20 mouse cellular contexts compared by ENCODE assay signal in the genomic region with DNA sequence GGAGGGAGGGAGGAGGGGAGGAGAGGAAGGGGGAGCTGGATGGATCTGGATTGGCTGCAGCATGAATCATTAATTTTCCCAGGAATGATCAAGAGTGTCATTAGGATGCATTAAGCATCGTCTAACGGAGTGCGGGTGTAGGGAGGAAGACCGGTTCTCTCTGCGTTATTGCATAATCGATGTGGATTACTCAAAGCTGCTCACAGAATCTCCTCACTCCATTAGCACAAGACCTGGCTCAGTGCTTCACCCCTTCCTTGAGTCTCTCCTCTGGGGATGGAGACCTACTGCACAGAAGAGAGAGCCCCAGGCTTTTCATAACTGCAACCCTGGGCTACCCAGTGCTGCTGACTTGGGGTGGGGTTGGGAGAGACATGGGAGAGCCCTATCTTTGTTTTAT.
A peak's percentile ranks its signal among the peaks of the same experiment; 100 is the strongest.
DNase-seq lines count a peak whose midpoint lies in the region; ATAC-seq and TF ChIP-seq lines count a peak whose summit lies in the region.
"Had no signal": no experiment of that assay in that cellular context is flagged by ENCODE, and none has a peak within 500 bp of the region (broad histone marks: within the 10 kb centered on the region; RNA-seq: fewer than 3 reads in every experiment).

No protein-coding gene starts in this region.

- no peak for DNase-seq in embryonic facial prominence, embryonic 10.5 days (ENCODE audit: low spot score)
- no peak for DNase-seq in midbrain, embryonic 11.5 days (ENCODE audit: low spot score, missing footprints)
- no peak for DNase-seq in midbrain, embryonic 10.5 days (ENCODE audit: low spot score)
- peak; percentile 42 for DNase-seq in midbrain, embryonic 14.5 days
- DNase-seq in kidney, adult 2 months, result no peak
- no peak for DNase-seq in thymus, postnatal 36 days
- DNase-seq: cerebellum, postnatal 25 days; left cerebral cortex, postnatal 4 days; liver, embryonic 13.5 days had no signal

- no peaks in the 10 kb centered on the region for H3K36me3 ChIP-seq in embryonic facial prominence, embryonic 12.5 days
- no peaks in the 10 kb centered on the region for H3K36me3 ChIP-seq in embryonic facial prominence, embryonic 10.5 days (replicated peaks)
- H3K36me3 ChIP-seq in midbrain, embryonic 11.5 days (ENCODE audit: control insufficient read depth, insufficient read depth, low read length), result no peaks in the 10 kb centered on the region
- H3K36me3 ChIP-seq in midbrain, embryonic 10.5 days, result no peaks in the 10 kb centered on the region
- H3K36me3 ChIP-seq in midbrain, embryonic 14.5 days (ENCODE audit: control insufficient read depth, insufficient read depth, low read length), result no peaks in the 10 kb centered on the region
- H3K36me3 ChIP-seq in neural tube, embryonic 14.5 days (ENCODE audit: control insufficient read depth, insufficient read depth, low read length), result no peaks in the 10 kb centered on the region
- no peaks in the 10 kb centered on the region for H3K36me3 ChIP-seq in kidney, adult 2 months (ENCODE audit: control insufficient read depth, insufficient read depth, low read length)
- H3K36me3 ChIP-seq: G1E; heart, embryonic 12.5 days; liver, embryonic 13.5 days; lung, embryonic 15.5 days had no signal

- H3K4me1 ChIP-seq in embryonic facial prominence, embryonic 12.5 days, result no peaks in the 10 kb centered on the region
- H3K4me1 ChIP-seq in embryonic facial prominence, embryonic 10.5 days, result peaks cover 10% of the 10 kb centered on the region; the same call in 1 of the 2 replicates
- no peaks in the 10 kb centered on the region for H3K4me1 ChIP-seq in midbrain, embryonic 11.5 days (ENCODE audit: control insufficient read depth, insufficient read depth, low read length)
- no peaks in the 10 kb centered on the region for H3K4me1 ChIP-seq in midbrain, embryonic 10.5 days
- no peaks in the 10 kb centered on the region for H3K4me1 ChIP-seq in midbrain, embryonic 14.5 days (ENCODE audit: control insufficient read depth, insufficient read depth, low read length)
- peaks cover 9% of the 10 kb centered on the region; the same call in 1 of the 2 replicates for H3K4me1 ChIP-seq in neural tube, embryonic 14.5 days (ENCODE audit: control insufficient read depth, insufficient read depth, low read length)
- no peaks in the 10 kb centered on the region for H3K4me1 ChIP-seq in kidney, adult 2 months (ENCODE audit: control insufficient read depth, insufficient read depth, low read length)
- H3K4me1 ChIP-seq: heart, embryonic 12.5 days; liver, embryonic 13.5 days; lung, embryonic 15.5 days had no signal

- no peak overlapping the region for H3K27ac ChIP-seq in embryonic facial prominence, embryonic 12.5 days
- H3K27ac ChIP-seq in embryonic facial prominence, embryonic 10.5 days (replicated peaks), result no peak overlapping the region
- H3K27ac ChIP-seq in midbrain, embryonic 11.5 days (ENCODE audit: low read depth, low read length), result no peak overlapping the region
- no peak overlapping the region for H3K27ac ChIP-seq in midbrain, embryonic 10.5 days (replicated peaks)
- no peak overlapping the region for H3K27ac ChIP-seq in midbrain, embryonic 14.5 days (replicated peaks; ENCODE audit: low read depth, low read length)
- peak overlapping the region; percentile 24; the same call in 1 of the 2 replicates for H3K27ac ChIP-seq in neural tube, embryonic 14.5 days (ENCODE audit: low read depth, low read length)
- H3K27ac ChIP-seq in kidney, adult 2 months (ENCODE audit: insufficient read depth, low read depth, low read length), result no peak overlapping the region
- H3K27ac ChIP-seq: kidney, postnatal 0 days; layer of hippocampus, adult 2 months; liver, embryonic 13.5 days; lung, embryonic 15.5 days; macrophage had no signal

- no peak for TF ChIP-seq CTCF in kidney, adult 2 months (conservative IDR thresholded peaks at IDR 0.05; ENCODE audit: insufficient read depth, insufficient read length, low read depth, low read length)

- TF ChIP-seq POLR2A in kidney, adult 2 months (IDR thresholded peaks at IDR 0.05; ENCODE audit: low read depth, low read length), result no peak

- H3K4me3 ChIP-seq in embryonic facial prominence, embryonic 12.5 days, result no peak overlapping the region
- no peak overlapping the region for H3K4me3 ChIP-seq in embryonic facial prominence, embryonic 10.5 days
- H3K4me3 ChIP-seq in midbrain, embryonic 11.5 days (ENCODE audit: low read depth, low read length), result no peak overlapping the region
- H3K4me3 ChIP-seq in midbrain, embryonic 10.5 days, result no peak overlapping the region
- H3K4me3 ChIP-seq in midbrain, embryonic 14.5 days (replicated peaks; ENCODE audit: low read depth, low read length), result no peak overlapping the region
- H3K4me3 ChIP-seq in neural tube, embryonic 14.5 days (ENCODE audit: low read depth, low read length), result no peak overlapping the region
- no peak overlapping the region for H3K4me3 ChIP-seq in kidney, adult 2 months (ENCODE audit: insufficient read depth, low read depth, low read length)
- H3K4me3 ChIP-seq: erythroblast, embryonic 14.5 days; heart, embryonic 12.5 days; layer of hippocampus, adult 2 months; liver, embryonic 13.5 days; lung, embryonic 15.5 days had no signal

- no peak overlapping the region for H3K4me2 ChIP-seq in embryonic facial prominence, embryonic 12.5 days (replicated peaks)
- H3K4me2 ChIP-seq in midbrain, embryonic 11.5 days, result no peak overlapping the region
- H3K4me2 ChIP-seq in midbrain, embryonic 14.5 days (ENCODE audit: low read length), result no peak overlapping the region
- no peak overlapping the region for H3K4me2 ChIP-seq in neural tube, embryonic 14.5 days (ENCODE audit: low read depth, low read length)
- H3K4me2 ChIP-seq: heart, embryonic 12.5 days; liver, embryonic 13.5 days; lung, embryonic 15.5 days had no signal

- WGBS in embryonic facial prominence, embryonic 12.5 days, result 80% methylated on average over 6 of the region's 6 CpGs
- 88% methylated on average over 6 of the region's 6 CpGs for WGBS in embryonic facial prominence, embryonic 10.5 days
- WGBS in midbrain, embryonic 11.5 days, result 82% methylated on average over 6 of the region's 6 CpGs
- WGBS in midbrain, embryonic 10.5 days, result 88% methylated on average over 6 of the region's 6 CpGs
- whole genome bisulfite sequencing in midbrain, embryonic 14.5 days, result 45% methylated on average over 6 of the region's 6 CpGs
- WGBS in neural tube, embryonic 14.5 days, result 22% methylated on average over 6 of the region's 6 CpGs
- WGBS in kidney, adult 2 months, result 46% methylated on average over 6 of the region's 6 CpGs

- H3K9ac ChIP-seq in embryonic facial prominence, embryonic 12.5 days, result no peak overlapping the region
- no peak overlapping the region for H3K9ac ChIP-seq in midbrain, embryonic 11.5 days (ENCODE audit: low read length)
- H3K9ac ChIP-seq in midbrain, embryonic 14.5 days (replicated peaks; ENCODE audit: low read length), result no peak overlapping the region
- H3K9ac ChIP-seq in neural tube, embryonic 14.5 days (replicated peaks; ENCODE audit: low read depth, low read length), result no peak overlapping the region
- H3K9ac ChIP-seq: heart, embryonic 12.5 days; liver, embryonic 13.5 days; lung, embryonic 15.5 days had no signal

- H3K27me3 ChIP-seq in embryonic facial prominence, embryonic 12.5 days, result no peaks in the 10 kb centered on the region
- H3K27me3 ChIP-seq in embryonic facial prominence, embryonic 10.5 days (replicated peaks; ENCODE audit: low read depth, poor library complexity, severe bottlenecking), result no peaks in the 10 kb centered on the region
- H3K27me3 ChIP-seq in midbrain, embryonic 11.5 days (ENCODE audit: control insufficient read depth, insufficient read depth, low read length), result no peaks in the 10 kb centered on the region
- H3K27me3 ChIP-seq in midbrain, embryonic 10.5 days (ENCODE audit: low read depth, poor library complexity, severe bottlenecking), result no peaks in the 10 kb centered on the region
- no peaks in the 10 kb centered on the region for H3K27me3 ChIP-seq in midbrain, embryonic 14.5 days (ENCODE audit: control insufficient read depth, insufficient read depth, low read length)
- H3K27me3 ChIP-seq in neural tube, embryonic 14.5 days (ENCODE audit: control insufficient read depth, insufficient read depth, low read length), result no peaks in the 10 kb centered on the region
- H3K27me3 ChIP-seq in kidney, adult 2 months (replicated peaks; ENCODE audit: control insufficient read depth, insufficient read depth, low read length), result no peaks in the 10 kb centered on the region
- H3K27me3 ChIP-seq: heart, embryonic 12.5 days; liver, embryonic 13.5 days; lung, embryonic 15.5 days had no signal

- no peaks in the 10 kb centered on the region for H3K9me3 ChIP-seq in embryonic facial prominence, embryonic 12.5 days
- H3K9me3 ChIP-seq in embryonic facial prominence, embryonic 10.5 days, result no peaks in the 10 kb centered on the region
- H3K9me3 ChIP-seq in midbrain, embryonic 11.5 days (ENCODE audit: control insufficient read depth, low read length), result no peaks in the 10 kb centered on the region
- H3K9me3 ChIP-seq in midbrain, embryonic 10.5 days (replicated peaks), result no peaks in the 10 kb centered on the region
- H3K9me3 ChIP-seq in midbrain, embryonic 14.5 days (ENCODE audit: control insufficient read depth, low read length), result no peaks in the 10 kb centered on the region
- no peaks in the 10 kb centered on the region for H3K9me3 ChIP-seq in neural tube, embryonic 14.5 days (ENCODE audit: control insufficient read depth, low read length)
- H3K9me3 ChIP-seq: G1E; heart, embryonic 12.5 days; liver, embryonic 13.5 days; lung, embryonic 15.5 days had no signal

- 0 out of 2 replicates have a peak, but pooled peaks have one; percentile 52 for ATAC-seq in embryonic facial prominence, embryonic 12.5 days (ENCODE audit: insufficient number of reproducible peaks, insufficient read depth, low FRiP score, low TSS enrichment)
- ATAC-seq in midbrain, embryonic 11.5 days (ENCODE audit: low FRiP score), result peak; percentile 33; the same call in 1 of the 2 replicates
- ATAC-seq in midbrain, embryonic 14.5 days (ENCODE audit: low FRiP score, low TSS enrichment), result peak; percentile 50
- ATAC-seq in neural tube, embryonic 14.5 days (ENCODE audit: low read depth), result peak; percentile 90
- ATAC-seq: CD4-positive, CD25-positive, alpha-beta regulatory T cell, adult 4 months; intestine, postnatal 0 days had no signal

Comparison
In these comparisons a context has a peak if more than half of its experiments do, and no peak if none do; other contexts are left out.
1. ATAC-seq: peak in every context shown above with its lines; median percentile 90 in neural tube, embryonic 14.5 days; 52 in embryonic facial prominence, embryonic 12.5 days; 50 in midbrain, embryonic 14.5 days; 33 in midbrain, embryonic 11.5 days.